Mouse (Mus musculus) CH12F3 (cell line): ENCODE results near the gene Aqp1.

ENCODE experiments used
- in situ Hi-C: fragments of 300-500 bp; cut with MboI; formaldehyde crosslinking; loops from 2 replicates; pipeline ENCODE4 v1.14.3; 2020; ENCODE audit warnings: low sequenced_read_pairs

The Aqp1 gene

DNA sequence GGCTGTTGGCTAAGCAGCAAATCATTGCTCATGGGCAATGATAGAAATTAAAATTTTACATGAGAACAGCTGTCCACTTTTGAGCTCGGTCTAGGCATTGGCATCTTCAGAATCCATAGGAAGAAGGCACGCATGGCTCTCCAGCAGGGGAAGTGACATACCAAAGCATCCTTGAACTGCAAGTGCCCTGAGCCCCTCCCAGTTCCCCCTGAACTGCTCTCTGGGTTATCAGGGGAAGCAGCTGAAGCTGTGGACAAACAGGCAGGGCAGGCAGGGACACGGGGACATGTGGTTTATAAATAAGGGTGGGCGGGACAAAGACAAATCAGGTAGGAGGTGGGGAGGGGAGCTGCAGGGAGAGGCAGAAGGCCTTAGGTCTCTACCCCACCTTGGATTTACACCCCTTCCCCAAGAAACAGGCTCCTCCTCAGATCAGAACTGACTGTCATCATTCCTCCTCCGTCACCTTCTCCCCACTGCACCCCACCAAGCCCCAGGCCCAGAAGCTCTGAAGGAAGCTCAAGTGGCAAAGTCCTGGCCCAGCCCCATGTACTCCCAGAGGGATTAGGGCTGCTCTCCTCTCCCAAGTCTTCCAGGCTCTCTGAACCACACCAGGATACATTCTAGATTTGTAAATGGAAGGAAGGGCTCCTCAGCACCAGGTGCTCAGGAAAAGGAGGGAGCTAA is 19.9 kb downstream of the Aqp1 start:
- in situ Hi-C loops, result no loop called here

DNA sequence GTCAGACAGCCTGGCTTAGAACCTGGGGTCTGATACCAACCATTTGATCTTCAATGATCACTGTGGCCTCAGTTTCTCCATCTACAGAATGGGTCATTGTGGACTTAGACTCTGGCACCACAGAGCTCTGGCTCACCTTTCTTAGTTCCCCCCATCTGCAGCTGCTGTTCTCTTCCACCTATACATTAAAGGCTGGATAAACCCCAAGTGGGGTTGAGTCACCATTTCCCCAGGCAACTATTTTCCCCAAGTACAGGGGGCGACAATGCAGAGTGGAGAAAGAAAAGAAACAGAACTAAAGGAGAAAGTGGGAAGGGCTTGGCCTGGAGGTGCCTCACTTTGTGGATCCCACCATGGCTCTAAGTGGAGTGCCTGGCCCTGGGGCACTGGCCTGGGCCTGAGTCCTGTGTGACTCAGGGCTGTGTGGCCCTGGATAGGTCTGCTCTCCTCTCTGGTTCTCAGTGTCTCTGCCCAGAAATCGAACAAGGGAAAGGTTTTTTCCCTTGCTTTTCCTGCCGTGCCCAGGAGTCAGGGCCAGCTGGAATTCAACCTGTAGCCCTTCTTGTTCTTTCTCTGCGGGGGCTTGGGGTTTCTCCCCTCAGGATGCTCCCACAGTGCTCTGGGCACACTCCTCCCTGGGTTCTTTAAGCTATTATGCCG is 20.9 kb downstream of the Aqp1 start:
- in situ Hi-C loops, result no loop called here

DNA sequence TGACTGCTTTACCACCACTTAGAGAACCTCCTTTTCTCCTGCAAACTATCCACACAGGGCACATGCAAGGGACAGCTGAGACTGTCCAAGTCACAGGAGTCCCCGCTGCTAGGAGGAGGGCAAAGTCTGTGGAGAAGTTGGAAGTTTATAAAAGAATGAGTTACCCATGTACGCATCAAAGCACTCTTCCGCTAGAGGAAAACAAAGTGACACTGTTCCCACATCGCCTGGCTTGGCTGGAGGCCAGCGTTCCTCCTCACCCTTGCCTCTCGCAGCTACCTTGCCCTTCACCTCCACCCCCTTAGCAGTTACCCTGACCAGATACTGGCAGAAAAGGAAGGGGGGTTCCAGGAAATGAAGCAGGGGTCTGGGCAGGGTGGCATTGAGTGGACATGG is 21.4 kb downstream of the Aqp1 start:
- in situ Hi-C loops, result no loop called here

DNA sequence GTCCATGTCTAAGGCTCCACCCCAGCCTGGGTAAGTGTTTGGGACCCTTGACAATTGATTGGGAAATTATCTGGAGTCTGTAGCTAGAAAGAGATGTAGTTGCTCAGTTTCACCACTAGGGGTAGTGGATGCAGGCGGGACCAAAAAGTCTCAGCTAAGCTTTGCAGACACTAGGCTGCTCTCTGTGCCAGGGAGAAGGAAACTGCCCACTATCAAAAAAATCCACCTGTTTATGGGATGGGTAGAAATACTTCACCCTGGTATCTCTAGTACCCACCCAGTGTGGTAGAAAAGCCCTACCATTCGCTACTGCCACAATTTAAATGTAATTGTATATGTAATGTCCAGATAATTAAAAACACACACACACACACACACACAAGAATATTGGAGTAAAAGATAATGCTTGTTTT is 22.5 kb downstream of the Aqp1 start:
- in situ Hi-C loops, result no loop called here

DNA sequence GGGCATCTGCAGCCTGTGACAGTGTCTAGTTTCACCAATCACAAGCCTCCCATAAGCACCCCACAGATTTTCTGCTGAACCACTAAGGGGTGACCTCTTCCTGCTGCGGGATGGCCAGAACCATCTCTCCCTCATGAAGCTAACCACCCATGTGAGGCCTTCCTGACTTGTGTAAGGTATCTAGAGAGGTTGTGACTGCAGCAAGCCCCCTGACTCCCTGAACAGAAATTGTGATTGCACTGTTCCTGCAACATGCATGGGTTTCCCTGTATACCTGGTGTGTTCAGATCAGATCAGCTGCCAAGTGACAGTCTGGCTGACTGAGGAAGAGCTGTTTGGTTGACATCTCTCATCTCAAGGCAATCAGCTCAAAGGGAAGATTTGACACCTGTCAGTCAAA is 26.4 kb downstream of the Aqp1 start:
- in situ Hi-C loops, result no loop called here

DNA sequence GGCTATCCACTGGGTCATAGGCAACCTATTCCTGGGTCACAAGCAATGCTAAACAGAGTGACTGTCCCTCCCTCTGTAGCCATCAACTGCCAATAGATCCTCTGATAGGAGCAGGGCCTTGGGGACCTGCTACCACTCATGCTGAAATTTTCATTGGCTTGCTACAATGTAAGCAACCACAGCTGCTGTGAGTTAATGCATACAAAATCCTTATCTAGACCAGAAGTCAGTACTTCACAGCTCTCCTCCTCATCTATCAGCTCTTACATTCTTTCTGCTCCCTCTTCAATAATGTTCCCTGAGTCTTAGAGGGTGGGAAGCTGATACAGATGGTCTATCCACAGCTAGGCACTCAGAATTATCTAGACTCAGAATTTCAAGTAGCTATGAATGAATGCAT is 30.9 kb downstream of the Aqp1 start:
- in situ Hi-C loops, result no loop called here

DNA sequence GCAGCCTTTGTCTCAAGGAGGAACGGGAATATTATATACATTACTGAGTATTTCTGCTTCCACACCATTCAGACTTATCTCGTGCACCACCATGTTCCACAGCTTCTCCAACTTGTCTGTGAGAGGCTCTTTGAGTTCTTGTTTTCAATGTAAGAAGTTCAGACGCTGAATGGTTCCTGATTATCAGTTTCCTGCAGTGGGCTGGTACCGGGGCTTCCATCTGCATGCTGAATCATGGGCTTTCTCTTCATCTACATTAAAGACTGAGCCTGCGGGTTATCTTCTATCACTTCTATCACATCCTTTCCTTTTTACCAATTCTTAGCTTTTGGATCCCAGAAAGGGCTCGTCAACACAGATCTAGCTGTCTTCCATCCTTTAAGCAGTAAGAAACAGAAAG is 34.6 kb downstream of the Aqp1 start:
- in situ Hi-C loops, result no loop called here

DNA sequence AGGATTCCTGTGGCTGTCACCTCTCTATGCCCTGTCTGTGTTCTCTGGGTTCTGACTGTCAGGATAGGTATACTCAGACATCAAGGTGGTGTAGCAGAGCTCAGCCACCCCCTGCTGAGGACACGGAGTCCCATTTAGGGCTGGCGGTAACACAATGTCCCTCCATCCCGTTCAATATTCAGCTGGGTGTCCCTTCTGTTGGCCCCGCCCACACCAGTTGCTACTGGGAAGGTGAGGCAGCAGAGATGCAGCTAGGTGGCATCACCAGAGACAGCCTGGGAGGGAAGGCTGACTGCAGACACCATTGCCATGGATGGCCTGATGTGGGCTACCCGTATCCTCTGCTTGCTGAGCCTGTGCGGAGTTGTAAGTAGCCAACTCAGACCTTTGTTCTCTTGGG is 39.8 kb downstream of the Aqp1 start, which contains the start of gene Ghrhr:
Gene Ghrhr, plus strand, starts transcription at position 220 of the 400 bp plus-strand sequence.
- in situ Hi-C loops, result no loop called here

DNA sequence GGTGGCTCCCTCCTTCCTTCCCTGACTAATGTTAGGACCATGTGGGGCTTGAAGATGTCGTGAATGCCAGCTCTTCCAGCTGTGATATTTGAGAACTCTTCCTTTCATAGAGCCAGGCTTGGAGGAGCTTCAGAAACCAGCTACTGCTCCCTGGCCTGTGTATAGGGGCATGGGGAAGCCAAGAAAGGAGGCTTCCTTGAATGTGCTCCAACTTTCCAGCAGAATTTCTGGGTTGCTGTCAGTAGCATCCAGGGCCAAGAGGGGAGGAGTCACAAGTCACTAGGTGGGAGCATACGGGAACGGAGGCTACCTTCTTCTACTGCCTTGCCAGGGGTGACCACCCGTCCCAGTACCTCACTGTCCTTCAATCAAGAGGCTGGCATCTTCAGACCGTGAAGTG is 40.3 kb downstream of the Aqp1 start:
- in situ Hi-C loops, result no loop called here

DNA sequence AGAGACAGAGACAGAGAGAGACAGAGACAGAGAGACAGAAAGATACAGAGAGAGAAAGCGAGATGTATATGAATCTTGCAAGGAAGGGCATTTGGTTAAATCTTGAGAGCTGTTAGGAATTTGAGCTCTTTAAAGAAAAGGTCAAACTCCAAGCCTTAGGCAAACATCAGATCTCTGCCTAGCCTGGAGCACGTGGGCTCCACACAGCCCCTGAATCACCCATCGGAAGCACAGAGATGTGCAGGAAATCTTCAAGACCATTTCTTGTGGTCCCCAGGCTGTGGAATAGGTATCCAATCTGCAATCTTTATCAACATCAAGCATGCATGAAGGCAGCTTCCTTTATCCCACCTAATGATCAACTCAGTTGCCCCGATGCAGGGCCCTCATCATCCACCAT is 41.2 kb downstream of the Aqp1 start:
- in situ Hi-C loops, result no loop called here

DNA sequence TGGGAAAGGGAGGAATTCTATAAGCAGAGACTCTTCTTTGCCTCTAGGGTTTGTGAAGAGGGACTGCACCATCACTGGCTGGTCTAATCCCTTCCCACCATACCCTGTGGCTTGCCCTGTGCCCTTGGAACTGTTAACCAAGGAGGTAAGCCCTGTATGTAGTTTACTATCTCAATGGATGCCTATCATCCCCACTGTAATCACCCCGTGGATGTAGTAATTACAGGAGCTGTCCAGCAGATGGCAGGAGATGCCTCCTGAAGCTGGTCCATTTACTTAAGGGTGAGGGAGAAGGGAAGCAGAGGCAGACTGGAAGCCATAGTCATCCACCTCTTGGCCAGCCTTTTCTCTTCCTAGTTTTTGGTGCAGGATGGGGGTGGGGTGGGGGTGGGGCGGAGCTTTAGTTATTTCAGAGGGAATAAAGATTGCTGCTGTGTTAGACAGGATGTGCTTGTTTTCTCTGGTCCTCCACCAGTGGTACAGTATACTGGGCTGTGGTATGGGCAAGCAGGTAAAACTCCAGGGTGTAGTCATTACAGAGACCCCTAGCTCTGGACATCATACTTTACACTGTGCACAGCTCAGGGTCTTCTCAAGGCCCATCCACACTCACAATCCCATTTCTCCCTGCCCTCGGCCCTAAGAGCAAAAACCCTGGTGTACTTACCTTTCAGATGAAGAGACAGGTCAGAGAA is 43.6 kb downstream of the Aqp1 start:
- in situ Hi-C loops, result no loop called here

DNA sequence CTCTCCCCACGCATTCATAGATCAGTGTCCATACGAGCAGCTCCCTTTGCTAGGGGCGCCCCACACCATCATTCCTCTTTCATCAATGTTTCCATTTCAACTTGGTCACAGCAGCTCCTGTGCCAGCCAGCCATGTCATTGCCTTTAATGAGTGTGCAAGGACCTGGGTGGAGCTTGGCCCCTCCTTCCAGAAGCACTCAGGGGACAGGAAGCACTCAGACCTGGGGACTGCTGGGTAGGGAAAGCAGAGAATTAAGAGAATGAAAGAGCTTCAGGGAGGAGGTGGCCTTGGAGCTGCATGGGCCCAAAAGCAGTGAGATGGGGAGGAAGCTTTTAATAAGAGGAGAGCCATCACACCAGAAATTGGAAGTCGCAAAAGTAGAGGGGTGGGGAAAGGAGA is 45.7 kb downstream of the Aqp1 start:
- in situ Hi-C loops, result no loop called here

DNA sequence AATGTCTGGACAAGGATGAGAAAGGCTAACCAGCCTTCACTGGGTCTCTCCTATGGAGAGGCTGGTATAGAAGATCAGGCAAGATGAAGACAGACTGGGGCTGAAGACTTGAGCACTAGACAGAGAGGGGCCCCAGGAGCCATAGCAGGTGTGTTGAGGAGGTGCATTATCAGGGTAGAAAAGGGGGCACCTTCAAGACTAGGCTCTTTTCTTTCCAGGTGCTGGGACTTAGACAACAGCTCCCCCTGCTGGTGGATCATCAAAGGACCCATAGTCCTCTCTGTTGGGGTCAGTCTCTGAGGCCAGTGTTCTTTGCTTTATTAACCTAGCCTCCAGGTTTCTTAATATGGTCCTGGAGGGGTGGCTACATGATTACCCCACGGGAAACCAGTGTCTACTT is 47.7 kb downstream of the Aqp1 start:
- in situ Hi-C loops, result no loop called here

DNA sequence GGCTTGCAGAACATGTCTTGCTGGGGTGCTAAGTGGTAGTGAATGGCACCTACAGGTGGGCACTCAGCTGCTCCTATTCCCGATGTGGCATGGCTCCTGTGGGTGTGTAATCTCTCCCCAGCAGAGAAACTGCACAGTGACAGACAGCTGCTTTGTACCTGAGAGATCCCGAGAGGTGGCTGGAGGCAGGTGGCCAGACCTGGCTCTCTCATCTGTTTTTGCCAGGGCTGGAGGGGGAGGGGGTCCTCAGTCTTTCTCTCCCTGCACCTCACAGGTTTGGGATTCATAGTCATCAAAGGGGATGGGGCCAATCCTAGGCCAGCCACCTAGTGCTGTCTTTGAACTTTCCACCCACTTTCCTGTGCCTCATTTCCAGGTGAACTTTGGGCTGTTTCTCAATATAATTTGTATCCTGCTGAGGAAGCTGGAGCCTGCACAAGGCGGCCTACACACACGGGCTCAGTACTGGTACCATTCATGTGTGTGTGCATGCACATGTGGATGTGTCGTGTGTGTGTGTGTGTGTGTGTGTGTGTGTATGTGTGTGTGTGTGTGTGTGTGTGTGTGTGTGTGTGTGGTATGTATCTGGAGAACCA is 48.2 kb downstream of the Aqp1 start:
- in situ Hi-C loops, result no loop called here

DNA sequence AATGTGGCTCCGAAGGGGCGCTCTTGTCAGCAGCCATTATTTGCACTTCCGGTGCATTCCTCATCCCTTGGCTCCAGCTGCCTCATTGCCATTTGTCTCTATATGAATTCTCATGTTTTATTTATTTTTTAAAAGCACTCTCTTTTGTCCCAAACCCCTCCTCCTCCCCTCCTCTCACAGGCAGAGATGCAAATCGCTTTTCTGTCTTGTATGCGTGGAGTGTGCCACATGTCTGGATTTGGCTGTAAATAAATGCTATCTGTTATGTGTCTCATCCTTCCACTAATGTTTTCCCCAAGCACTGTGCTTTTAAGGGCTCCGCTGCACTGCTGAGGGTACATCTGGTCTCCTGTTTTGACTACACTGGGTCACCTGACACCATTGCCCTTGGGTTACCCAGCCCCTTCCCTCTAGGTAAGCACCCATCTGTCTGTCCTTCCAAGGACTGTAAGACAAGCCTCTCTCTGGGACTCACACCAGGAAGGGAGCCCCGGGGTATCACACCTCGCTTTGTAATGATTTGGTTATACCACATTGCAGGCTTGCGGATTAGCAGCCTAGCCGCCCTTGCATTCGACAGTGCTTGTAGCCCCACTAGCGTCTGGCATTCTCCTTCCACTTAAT is 52.4 kb downstream of the Aqp1 start:
- in situ Hi-C loops, result no loop called here

DNA sequence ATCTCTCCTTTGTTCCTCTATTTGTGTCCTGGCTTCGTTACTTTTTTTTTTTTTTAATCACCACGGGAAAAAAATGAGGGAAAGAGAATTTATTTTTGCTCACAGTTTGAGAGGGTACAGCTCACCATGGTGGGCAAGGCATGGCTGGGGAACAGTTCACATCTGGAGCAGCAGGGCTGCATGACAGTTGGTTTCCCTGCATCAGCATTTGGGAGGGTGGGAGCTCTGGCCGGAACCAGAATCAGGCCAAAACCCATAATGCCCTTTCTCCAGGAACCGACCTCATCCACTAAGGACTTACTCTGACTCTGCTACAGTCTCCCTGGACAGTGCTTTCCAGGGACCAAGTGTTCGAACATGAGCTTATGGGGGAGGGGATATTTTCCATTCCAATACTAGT is 53.1 kb downstream of the Aqp1 start:
- in situ Hi-C loops, result no loop called here

DNA sequence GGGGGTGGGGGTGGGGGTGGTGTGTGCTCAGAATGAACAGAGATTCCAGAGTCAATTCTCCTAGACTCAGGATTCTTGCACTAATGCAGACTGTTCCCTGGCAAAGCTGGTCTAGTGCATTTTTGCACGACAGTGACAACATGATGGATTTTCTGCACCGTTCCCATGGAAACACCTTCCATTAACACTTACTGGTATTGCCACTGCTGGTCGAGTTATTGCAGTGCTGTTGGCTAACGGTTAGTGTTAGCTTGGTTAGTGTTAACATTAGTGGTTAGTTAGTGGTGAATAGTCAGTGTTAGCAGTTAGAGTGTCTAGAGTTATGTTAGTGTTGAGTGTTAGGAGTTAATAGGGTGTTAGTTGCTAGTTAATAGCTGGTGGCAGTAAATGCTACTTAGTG is 55.6 kb downstream of the Aqp1 start:
- in situ Hi-C loops, result no loop called here

DNA sequence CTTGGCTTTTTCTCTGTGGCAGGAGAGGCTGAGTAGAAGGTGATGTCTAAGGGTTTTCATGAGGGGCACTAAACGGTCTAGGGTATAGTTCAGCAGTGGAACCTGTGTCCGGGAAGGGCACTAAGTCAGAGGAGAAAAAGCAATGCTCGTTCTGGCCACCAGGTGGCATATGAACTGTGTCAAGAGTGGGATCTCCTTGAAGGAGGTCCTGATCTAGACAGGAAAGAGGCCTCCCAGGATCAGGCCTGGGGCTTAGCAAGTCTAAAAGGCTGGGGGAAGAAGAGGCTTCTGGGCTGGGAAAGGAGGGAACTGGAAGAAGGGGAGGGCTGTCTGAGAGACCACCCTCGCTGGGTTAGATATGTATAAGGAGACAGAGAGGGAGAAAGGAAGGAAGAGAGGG is 56.2 kb downstream of the Aqp1 start:
- in situ Hi-C loops, result no loop called here

DNA sequence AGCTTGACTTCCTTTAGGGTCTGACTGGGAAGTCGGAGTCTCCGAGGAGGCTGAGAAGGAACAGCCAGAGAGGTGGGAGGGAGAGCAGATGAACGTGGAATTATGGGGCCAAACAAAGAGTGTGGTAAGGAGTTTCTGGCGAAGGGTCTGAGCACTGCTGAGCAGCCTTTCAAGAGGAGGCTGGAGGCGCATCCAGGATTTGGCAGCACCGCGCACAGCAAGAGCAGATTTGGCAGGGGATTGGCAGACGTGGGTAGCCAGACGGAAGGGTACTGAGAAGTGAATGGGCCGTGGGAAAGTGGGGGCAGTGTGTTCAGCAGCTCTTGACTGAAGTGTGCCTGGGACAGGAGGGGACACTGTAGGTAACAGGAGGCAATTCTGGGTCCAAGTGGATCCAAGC is 58.6 kb downstream of the Aqp1 start:
- in situ Hi-C loops, result no loop called here

DNA sequence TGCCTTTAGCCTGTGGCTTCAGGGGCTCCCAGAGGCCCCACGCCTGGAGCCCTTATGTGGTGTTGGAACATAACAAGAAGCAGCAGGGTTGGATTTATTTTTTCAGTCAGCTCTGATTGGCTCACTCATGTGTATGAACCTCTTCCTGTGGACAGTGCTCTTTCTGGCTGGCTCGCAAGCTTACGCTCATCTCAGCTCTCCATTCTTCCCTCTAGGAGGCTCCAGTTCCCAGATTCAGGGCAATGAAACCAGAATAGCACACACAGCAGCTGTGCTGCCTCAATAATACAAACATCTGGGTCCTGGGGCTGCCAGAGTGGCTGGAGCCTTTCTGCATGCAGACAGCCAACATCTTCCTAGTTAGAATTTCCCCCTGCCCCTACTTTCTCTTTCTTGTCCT is 59.9 kb downstream of the Aqp1 start:
- in situ Hi-C loops, result no loop called here

DNA sequence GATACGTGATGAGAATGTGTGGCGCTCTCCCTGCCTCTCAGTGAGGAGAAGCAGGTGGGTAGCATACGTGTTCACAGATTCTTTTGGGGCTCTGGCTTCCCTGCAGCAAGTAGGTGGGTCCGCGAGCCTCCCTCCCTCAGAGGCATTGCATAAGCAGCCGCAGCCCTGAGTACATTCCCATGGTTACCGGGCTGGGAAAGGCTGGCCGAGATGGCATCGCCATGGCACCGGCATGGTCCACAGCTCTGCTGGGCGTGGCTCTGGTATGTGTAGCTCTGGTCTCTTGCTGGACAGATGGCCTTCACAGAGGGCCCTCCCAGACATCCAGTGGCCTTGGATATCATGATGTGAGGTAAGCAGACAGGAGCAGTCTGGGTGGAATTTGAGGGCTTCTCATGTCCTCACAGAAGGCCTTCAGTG is 60.4 kb downstream of the Aqp1 start:
- in situ Hi-C loops, result no loop called here
